Mouse (Mus musculus) lung, adult 2 months (tissue): ENCODE measurements around the gene D430042O09Rik.

ENCODE experiments used
- CTCF ChIP-seq: fragments of 200-500 bp; IDR thresholded peaks from 2 replicates; pipeline ENCODE4 v1.5.1; 2011; ENCODE audit warnings: mild to moderate bottlenecking, low read length, control low read depth; ENCODE audit not compliant: insufficient read depth
- POLR2A ChIP-seq: fragments of 200-500 bp; IDR thresholded peaks from 2 replicates; pipeline ENCODE4 v1.6.1; 2011; ENCODE audit warnings: low read depth, mild to moderate bottlenecking, control low read depth, low read length, borderline replicate concordance; ENCODE audit errors: extremely low read depth

GRCm38 (mm10) chr7:125720370-125720769, 12.7 kb downstream of the D430042O09Rik start:
- TF ChIP-seq POLR2A, result no peak
- TF ChIP-seq CTCF, result no peak
